Mouse (Mus musculus): ENCODE measurements around the gene Cinp. TPM values are rescaled to one million over a fixed set of nuclear protein-coding genes. Genes with fewer than 3 reads are reported as not detected.

Gene Cinp
- 83.6 and 85.1 TPM in 2 replicates for polyA plus RNA-seq (2015; fragmentation: Nextera tagmentation; extraction: Ambion mirVana)

DNA sequence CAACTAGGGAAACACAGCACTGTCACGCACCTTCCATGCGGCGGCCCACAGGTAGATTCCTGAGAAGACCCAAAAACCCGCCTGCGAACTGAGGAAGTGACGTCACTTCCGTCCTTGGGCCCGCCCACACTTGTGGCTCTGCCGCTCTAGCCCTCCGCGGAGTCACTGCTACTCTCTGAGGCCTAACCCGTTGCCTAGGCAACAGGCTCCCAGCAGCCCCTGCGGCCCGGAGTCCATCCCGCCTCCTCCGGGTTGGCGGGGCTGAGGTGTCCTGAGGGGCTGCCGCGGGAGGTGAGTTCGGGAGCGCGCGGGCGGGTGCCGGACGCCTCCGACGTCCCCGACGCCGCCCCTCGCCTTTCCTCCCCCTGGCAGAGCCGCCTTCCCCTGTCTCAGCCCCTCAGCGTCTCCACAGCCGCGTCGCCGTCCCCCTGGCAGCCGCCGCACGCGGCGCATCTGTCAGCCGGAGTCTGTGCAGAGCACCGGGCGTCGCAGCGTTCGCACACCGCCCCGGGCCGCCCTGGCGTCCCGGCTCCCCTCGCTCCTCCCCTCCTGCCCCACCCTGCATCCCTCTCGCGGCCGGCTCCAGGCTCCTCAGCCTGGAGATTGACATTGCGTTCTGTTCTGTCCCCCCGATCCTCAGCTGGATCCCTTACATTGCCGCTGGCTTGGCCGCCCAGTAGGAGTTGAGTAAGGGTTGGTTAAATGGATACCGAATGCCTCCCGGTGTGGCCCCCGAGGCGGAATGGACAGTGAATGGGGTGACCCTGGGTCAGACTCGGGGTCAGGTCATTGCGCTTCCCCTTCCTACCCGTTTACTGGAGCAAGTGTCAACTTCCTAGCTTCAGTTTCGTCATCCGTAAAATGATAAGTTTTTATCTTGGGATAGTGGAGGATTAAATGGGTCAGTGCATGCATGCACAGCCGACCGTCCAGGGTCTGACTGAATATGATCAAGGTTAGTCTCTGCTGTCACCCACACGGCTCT lies at the start of gene Cinp, which contains the start of gene Tecpr2:
Gene Cinp (minus strand): TSS at position 110 of the 985 bp plus-strand sequence.
Gene Tecpr2 (plus strand): TSS at position 229 of the 985 bp plus-strand sequence.
- Histone ChIP-seq H3K9me3 (no peaks in the 10 kb centered on the region), H3K27me3 (no peaks in the 10 kb centered on the region), H3K9ac (peak within 1 kb of the TSS; percentile 83), H3K36me3 (no peaks in the 10 kb centered on the region), H3K4me1 (replicated peaks) (peaks cover 23% of the 10 kb centered on the region), H3K4me2 (peak within 1 kb of the TSS; percentile 90), H3K4me3 (peak within 1 kb of the TSS; percentile 79), H3K27ac (replicated peaks) (peak within 1 kb of the TSS; percentile 89)
- peak; percentile 99 for ATAC-seq (ENCODE audit: low FRiP score, low read depth)
- under 1% methylated on average over 71 of the region's 74 CpGs for WGBS

DNA sequence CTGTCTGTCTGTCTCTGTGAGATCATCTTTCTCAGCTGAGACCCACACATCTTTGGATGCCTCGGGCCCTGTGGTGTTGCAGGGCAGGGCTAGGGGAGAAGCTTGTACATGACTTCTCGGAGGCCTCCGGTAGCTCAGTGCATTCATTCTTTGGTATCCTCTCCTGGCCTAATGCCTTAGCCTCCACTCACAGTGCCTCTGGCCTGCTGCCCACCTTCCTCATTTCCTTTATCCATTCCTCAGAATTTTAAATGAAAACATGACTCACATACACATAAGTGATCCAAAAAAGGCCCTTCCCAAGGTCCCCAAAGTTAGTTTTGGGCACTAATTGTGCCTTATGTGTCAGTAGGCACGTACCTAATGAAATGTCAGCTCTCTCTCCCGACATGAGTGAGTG lies 48.6 kb upstream of the Cinp start:
- H3K4me1 ChIP-seq (replicated peaks), result no peaks in the 10 kb centered on the region
- H3K27ac ChIP-seq (replicated peaks), result no peak overlapping the region
- H3K36me3 ChIP-seq, result peaks cover 29% of the 10 kb centered on the region
- no peaks in the 10 kb centered on the region for H3K9me3 ChIP-seq
- H3K4me2 ChIP-seq, result no peak overlapping the region
- 84% methylated on average over 5 of the region's 5 CpGs for WGBS
- no peak for ATAC-seq (ENCODE audit: low FRiP score, low read depth)
- no peak overlapping the region for H3K9ac ChIP-seq
- H3K27me3 ChIP-seq, result no peaks in the 10 kb centered on the region
- H3K4me3 ChIP-seq, result no peak overlapping the region

DNA sequence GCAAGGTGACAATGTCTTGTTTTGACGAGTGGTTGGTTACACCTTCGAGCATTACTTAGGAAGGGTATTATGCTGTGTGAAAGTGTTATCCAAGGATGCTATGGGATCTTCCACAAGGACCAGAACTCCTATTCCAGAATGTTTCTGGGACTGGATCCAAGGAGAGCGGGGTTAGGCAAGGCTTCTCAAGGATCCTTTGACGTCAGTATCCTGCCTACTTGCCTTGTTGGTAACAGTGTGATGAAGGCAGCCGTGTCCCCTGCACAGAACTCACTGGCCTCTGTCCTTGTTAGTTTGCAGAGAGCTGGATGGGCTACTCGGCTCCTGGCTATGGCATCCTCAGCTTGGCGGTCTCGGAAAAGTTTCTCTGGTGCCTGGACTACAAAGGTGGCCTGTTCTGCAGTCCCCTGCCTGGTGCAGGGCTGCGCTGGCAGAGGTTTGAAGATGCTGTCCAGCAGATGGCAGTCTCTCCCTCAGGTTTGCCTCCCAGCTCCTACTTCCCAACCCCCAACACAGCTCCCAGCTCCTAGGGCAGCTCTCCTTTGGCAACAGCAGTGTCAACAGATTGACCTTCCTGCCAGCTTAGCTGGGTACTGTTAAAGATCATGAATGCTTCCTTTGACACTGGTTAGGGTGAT lies 47.2 kb upstream of the Cinp start:
- Histone ChIP-seq H3K27me3 (no peaks in the 10 kb centered on the region), H3K9ac (no peak overlapping the region), H3K4me2 (no peak overlapping the region), H3K27ac (replicated peaks) (no peak overlapping the region), H3K9me3 (no peaks in the 10 kb centered on the region), H3K4me1 (replicated peaks) (no peaks in the 10 kb centered on the region), H3K4me3 (no peak overlapping the region), H3K36me3 (peaks cover 38% of the 10 kb centered on the region)
- WGBS, result 58% methylated on average over 9 of the region's 9 CpGs
- ATAC-seq (ENCODE audit: low FRiP score, low read depth), result peak; percentile 84; the same call in 1 of the 2 replicates

DNA sequence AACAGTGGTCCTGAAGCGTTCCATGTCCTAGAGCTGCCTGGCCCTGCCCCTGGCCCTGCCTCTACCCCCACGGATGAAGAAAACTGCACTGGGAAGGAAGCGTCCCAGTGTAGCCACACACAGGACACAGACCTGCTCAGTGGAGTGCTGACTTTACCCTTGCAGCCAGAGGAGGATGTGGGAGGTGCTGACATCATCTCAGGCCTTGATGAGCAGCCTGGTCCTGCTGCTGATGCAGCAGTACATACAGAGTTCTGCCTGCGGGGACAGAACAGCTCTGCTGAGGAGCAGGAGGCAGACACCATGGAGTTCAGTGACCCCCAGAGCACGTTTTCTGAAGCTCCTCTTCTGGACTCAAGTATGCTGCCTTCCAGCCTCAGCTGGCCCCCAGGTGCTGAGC lies 43.9 kb upstream of the Cinp start:
- Histone ChIP-seq H3K4me1 (replicated peaks) (no peaks in the 10 kb centered on the region), H3K9me3 (no peaks in the 10 kb centered on the region), H3K27me3 (no peaks in the 10 kb centered on the region), H3K9ac (no peak overlapping the region), H3K4me2 (no peak overlapping the region), H3K36me3 (peaks cover 31% of the 10 kb centered on the region), H3K4me3 (no peak overlapping the region), H3K27ac (replicated peaks) (no peak overlapping the region)
- WGBS, result 75% methylated on average over 5 of the region's 5 CpGs
- no peak for ATAC-seq (ENCODE audit: low FRiP score, low read depth)

DNA sequence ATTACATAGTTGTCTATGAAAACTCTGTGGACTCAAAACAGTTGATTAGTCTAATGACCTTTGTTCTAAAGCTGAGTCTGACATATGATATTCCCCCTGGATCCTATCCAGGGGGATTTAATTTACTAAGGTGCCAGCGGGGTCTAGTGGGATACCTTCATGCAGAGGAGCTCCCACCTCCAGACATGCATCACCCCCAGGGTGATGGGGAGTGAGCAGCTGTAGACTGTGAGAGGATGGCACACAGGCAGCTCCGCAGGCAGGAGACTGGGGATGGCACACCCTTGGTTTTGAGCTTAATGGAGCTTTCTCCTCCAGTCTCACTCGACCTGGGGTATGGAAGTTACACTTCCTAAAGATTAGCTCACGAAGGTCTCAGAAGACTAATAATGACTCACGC lies 32.6 kb upstream of the Cinp start:
- Histone ChIP-seq H3K27me3 (no peaks in the 10 kb centered on the region), H3K4me2 (no peak overlapping the region), H3K4me1 (replicated peaks) (no peaks in the 10 kb centered on the region), H3K9me3 (no peaks in the 10 kb centered on the region), H3K27ac (replicated peaks) (no peak overlapping the region), H3K36me3 (peaks cover 23% of the 10 kb centered on the region), H3K9ac (no peak overlapping the region), H3K4me3 (no peak overlapping the region)
- WGBS, result 81% methylated on average over 5 of the region's 5 CpGs
- ATAC-seq (ENCODE audit: low FRiP score, low read depth), result no peak

DNA sequence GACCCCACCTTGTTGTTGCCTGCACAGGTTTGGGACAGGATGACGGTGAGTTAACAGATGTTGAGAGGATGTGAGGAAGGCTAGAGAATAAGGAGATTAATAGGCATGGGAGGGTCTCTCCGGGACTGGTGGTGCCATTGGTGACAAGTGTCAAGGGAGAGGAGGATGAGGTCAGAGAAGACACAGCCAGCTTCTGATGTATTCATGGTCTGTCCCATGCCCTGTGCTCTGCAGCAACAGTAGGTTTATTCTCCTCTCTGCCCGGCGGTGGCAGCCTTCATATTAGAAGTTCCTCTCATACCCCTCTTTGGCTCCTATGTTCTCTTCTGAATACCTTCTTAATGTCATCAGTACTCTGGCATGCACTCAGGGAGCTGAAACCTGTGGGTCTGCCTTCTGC lies 31.3 kb upstream of the Cinp start:
- 93% methylated on average over 4 of the region's 4 CpGs for WGBS
- Histone ChIP-seq H3K9me3 (no peaks in the 10 kb centered on the region), H3K4me1 (replicated peaks) (no peaks in the 10 kb centered on the region), H3K4me3 (no peak overlapping the region), H3K27me3 (no peaks in the 10 kb centered on the region), H3K36me3 (peaks cover 28% of the 10 kb centered on the region), H3K9ac (no peak overlapping the region), H3K4me2 (no peak overlapping the region), H3K27ac (replicated peaks) (no peak overlapping the region)
- no peak for ATAC-seq (ENCODE audit: low FRiP score, low read depth)

DNA sequence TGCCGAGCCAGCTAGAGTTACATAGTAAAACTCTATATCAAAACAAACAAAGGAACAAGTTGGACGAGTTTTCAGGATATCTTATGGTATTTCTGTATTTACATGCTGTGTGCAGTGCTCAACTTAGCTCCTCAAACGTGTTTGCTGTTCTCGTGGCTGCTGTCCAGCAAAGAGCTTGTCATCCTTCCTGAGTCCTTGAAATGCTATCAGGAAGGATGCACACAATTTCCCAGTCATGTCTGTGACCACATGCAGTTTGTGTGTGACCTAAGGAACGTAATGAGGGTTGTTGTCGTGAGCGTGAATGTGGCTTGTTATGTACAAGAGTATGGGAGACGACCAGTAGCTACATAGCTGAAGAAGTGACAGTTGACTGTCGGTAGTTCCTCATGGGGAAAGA lies 26.8 kb upstream of the Cinp start:
- Histone ChIP-seq H3K27me3 (no peaks in the 10 kb centered on the region), H3K4me1 (replicated peaks) (no peaks in the 10 kb centered on the region), H3K9me3 (no peaks in the 10 kb centered on the region), H3K4me2 (no peak overlapping the region), H3K9ac (no peak overlapping the region), H3K4me3 (no peak overlapping the region), H3K27ac (replicated peaks) (no peak overlapping the region), H3K36me3 (peaks cover 32% of the 10 kb centered on the region)
- no peak for ATAC-seq (ENCODE audit: low FRiP score, low read depth)
- 90% methylated on average over 9 of the region's 9 CpGs for WGBS

DNA sequence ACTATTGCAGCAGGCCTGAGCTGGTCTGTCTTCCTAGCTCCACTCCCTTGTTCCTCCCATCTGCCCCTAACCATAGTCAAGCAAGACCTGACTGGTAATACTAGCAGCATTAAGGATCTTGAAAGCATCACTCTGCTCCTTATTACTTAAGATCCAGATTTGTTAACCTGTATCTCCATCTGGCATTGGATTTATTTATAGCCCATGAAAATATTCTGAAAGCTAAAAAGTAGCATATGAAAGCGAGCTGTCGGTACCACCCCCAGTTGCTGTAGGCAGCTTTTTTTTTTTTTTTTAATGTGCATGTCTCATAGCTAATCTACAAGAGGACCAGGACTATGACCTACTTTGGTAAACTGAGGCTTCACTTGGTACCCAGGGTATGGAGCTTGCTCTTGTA lies 21.0 kb upstream of the Cinp start:
- 98% methylated on average over 2 of the region's 2 CpGs for WGBS
- Histone ChIP-seq H3K9me3 (no peaks in the 10 kb centered on the region), H3K4me1 (replicated peaks) (no peaks in the 10 kb centered on the region), H3K36me3 (peaks cover 5% of the 10 kb centered on the region; the same call in 1 of the 2 replicates), H3K27me3 (no peaks in the 10 kb centered on the region), H3K4me2 (no peak overlapping the region), H3K9ac (no peak overlapping the region), H3K27ac (replicated peaks) (no peak overlapping the region), H3K4me3 (no peak overlapping the region)
- ATAC-seq (ENCODE audit: low FRiP score, low read depth), result no peak

DNA sequence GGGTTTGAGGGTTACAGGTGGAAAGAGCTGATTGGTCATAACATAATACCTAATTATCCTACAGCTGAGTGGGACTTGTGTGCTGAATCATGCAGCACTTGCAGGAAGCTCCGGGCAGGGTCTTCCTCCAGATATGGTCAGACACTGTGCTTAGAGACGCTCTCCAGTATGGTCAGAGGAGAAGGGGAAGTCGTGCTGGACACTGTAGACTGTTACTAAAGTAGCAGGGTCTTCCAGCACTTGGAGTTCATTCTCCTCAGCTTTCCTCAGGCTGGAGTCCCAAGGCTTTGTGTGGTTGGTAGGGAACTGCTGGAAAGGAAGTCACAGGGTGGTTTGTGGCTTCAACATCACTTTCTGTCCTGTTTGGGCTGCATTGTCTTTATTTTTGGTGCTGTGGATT lies 18.9 kb upstream of the Cinp start:
- Histone ChIP-seq H3K9me3 (no peaks in the 10 kb centered on the region), H3K27ac (replicated peaks) (no peak overlapping the region), H3K27me3 (no peaks in the 10 kb centered on the region), H3K4me1 (replicated peaks) (no peaks in the 10 kb centered on the region), H3K36me3 (0 out of 2 replicates have a peak, but pooled peaks cover 4% of the 10 kb centered on the region), H3K9ac (no peak overlapping the region), H3K4me2 (no peak overlapping the region), H3K4me3 (no peak overlapping the region)
- ATAC-seq (ENCODE audit: low FRiP score, low read depth), result no peak
- WGBS, result 93% methylated on average over 3 of the region's 3 CpGs

DNA sequence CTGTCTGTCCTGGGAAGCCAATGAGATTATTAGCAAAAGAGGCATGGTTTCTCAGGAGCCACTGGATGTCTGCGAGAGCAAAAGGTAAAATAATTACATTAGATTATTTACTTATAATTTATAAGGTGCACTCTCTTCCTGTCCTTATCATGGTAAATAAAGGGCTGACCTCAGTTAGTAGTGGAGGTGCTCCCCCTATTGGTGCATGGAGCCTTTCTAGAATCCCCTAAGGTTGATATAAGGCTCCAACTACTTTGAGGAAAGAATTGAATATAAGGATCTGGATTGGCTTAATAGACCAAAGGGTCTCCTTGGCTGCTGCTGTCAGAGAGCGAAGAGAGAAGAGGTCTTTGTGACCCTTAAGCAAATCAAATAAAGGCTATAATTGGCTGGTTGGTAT lies 14.6 kb upstream of the Cinp start:
- Histone ChIP-seq H3K36me3 (no peaks in the 10 kb centered on the region), H3K4me1 (replicated peaks) (no peaks in the 10 kb centered on the region), H3K27me3 (no peaks in the 10 kb centered on the region), H3K9me3 (no peaks in the 10 kb centered on the region), H3K9ac (no peak overlapping the region), H3K27ac (replicated peaks) (no peak overlapping the region), H3K4me3 (no peak overlapping the region), H3K4me2 (no peak overlapping the region)
- 94% methylated on average over 2 of the region's 2 CpGs for whole genome bisulfite sequencing
- ATAC-seq (ENCODE audit: low FRiP score, low read depth), result no peak

DNA sequence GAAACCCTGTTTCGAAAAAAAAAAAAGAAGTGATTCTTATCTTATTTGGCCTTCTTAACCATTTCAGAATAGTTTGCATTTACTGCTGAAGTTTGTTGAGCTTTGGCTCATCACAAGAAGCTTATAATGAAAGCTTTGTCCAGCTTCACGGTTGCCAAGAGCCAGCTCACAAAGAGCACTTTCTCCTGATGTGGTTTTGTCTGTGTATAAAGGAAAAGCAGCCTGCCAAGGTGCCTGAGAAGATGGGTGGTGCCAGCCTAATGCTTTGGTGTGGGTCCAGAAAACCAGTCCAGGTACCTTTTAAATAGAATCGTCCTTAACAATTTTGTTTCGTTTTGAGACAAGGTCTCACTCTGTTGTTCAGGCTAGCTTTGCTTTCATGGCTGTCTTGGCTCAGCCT lies 13.2 kb upstream of the Cinp start:
- no peaks in the 10 kb centered on the region for H3K9me3 ChIP-seq
- H3K4me3 ChIP-seq, result no peak overlapping the region
- no peak overlapping the region for H3K27ac ChIP-seq (replicated peaks)
- no peaks in the 10 kb centered on the region for H3K4me1 ChIP-seq (replicated peaks)
- H3K4me2 ChIP-seq, result no peak overlapping the region
- H3K27me3 ChIP-seq, result no peaks in the 10 kb centered on the region
- WGBS, result 80% methylated on average over 4 of the region's 4 CpGs
- H3K9ac ChIP-seq, result no peak overlapping the region
- no peak for ATAC-seq (ENCODE audit: low FRiP score, low read depth)
- no peaks in the 10 kb centered on the region for H3K36me3 ChIP-seq

DNA sequence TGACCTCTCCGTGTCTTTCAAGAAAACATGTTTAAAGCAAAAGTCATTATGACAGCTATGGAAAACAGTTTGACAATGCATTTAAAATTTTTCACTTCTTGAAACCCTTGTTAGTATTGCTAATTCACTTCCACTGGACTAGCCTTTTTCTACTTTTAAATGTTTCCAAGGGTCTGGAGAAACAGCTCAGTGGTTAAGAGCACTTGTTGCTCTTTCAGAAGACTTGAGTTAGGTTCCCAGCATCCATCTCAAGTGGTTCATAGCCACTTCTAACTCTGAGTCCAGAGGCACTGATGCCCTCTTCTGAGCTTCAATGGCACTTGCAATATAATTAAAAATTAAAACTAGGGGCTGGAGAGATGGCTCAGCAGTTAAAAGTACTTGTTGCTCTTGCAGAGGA lies 2.9 kb upstream of the Cinp start:
- no peak overlapping the region for H3K9ac ChIP-seq
- ATAC-seq (ENCODE audit: low FRiP score, low read depth), result no peak
- H3K27ac ChIP-seq (replicated peaks), result no peak overlapping the region
- H3K9me3 ChIP-seq, result no peaks in the 10 kb centered on the region
- H3K36me3 ChIP-seq, result no peaks in the 10 kb centered on the region
- WGBS, result 94% methylated on average over 1 of the region's 1 CpGs
- no peak overlapping the region for H3K4me2 ChIP-seq
- H3K27me3 ChIP-seq, result no peaks in the 10 kb centered on the region
- H3K4me1 ChIP-seq (replicated peaks), result peaks cover 23% of the 10 kb centered on the region
- H3K4me3 ChIP-seq, result no peak overlapping the region
